Mouse (Mus musculus): Measurements from ENCODE around the gene Ptbp1.

Gene Ptbp1

GRCm38 (mm10) chr10:79860079-79860911 is 6.1 kb downstream of the Ptbp1 start:
- DNase-seq = no peak

DNA sequence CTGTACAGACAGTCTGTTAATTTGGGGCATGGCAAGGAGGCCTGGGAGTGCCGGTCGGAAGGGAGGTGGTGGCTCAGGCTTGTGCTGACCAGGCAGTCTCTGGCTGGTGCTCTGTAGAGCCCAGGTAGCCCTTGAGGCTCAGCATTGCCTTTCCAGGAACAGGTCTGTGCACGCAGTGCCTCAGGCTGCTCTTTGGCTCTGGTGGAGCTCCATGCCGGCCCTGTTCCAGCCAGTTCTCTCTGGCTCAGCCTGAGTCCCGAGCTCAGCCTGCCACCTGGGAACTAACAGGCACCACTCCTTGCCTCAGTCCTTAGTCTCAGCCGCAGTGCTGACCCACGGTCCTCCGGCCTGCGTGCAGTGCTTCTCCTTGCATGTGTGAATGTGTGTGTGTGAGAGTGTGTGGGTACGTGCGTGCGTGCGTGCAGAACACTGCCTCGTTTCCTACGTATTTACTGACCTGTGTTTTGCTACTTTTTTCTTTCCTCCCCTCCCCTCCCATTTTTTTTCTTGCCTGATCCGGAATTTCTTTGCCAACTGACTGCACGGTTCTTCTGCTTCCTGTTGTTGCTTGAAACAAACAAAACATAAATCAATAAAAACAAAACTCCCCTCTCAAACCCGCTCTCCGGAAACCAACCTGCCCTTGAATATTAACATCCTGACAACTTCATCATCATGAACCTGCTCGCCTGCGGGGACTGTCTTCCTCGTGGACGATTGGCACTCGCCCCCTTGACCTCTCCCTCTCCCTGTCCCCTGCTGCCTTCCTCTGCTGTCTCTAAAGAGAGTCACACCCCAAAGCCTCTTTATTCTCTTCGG is 7.2 kb downstream of the Ptbp1 start:
- no peak for DNase-seq

DNA sequence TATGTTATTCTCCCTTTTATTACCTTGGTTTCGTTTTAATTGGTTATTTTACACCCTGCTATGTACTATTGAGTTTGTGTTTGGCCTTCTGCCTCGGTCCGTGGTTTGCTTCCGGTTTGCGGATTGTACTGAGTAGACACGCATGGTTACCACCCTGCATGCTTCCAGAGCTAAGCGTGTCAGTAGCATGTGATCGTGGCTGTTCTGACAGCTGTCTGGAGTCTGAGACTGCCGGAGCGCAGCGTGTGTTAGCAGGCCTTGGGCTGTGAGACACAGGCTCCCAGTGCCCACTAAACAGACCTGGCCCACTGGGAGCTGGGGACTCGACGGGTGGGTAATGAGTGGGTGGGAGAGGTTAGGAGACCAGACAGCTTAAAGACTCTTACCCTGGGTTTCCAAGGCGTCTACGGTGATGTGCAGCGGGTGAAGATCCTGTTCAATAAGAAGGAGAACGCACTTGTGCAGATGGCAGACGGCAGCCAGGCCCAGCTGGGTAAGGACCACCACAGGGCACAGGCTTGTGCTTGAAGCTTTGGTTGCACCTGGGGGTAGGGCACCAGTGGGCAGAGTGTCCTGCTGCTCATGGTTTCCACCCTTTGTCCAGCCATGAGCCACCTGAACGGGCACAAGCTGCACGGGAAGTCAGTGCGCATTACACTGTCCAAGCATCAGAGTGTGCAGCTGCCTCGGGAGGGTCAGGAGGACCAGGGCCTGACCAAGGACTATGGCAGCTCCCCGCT is 8.0 kb downstream of the Ptbp1 start:
- DNase-seq = no peak

GRCm38 (mm10) chr10:79862925-79863324 is 8.7 kb downstream of the Ptbp1 start:
- DNase-seq = no peak

DNA sequence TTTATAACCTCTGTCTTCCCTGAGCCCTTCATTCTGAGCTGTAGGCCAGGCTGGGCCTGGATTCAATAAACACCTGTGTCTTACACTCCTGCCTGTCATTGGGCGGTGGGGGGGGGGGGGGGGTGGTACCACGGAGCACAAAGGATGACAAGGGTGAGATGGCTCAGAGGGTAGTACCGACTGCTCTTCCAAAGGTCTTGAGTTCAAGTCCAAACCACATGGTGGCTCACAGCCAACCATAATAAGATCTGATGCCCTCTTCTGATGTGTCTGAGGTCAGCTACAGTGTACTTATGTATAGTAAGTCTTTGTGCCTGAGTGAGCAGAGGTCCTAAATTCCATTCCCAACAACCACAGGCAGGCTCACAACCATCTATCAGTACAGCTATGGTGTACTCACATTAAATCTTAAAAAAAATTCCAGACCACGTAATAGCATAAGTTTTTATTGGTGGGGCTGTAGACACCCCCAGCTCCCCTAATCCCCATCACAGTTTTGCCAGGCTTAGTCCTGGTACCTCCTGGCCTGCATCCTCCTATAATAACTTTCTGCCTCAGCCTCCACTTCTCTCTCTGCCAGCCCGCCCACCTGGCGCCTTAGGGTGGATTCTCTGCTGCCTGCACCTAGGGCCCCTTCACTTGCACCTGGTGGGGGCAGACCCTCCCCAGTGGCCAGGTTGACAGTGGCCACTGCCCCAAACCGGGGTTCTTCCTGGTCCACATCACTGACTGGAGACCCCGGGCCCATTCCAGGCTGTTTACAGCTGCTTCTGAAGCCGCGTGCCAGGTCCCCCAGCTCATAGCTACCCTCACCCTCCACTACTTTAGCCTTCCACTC is 10.3 kb downstream of the Ptbp1 start:
- no peak for DNase-seq

DNA sequence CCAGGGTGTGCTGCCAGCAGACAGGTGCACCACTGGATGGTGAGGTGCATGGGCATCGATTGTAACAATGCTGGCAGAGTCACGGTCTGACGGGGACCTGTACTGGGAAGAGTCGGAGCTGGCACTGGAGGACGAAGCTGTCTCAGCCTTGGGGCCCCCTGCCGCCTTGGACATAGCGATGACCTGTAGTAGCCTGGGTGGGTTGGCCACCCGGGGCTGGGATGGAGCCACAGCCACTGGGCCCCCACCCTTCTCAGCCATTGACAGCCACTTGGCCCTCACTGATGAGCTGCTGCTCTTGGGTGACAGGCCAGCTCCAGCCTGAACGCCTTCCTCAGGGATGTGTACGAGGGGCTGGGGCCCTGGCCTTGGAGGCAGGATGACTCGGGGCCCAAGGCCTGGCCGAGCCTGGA is 11.0 kb downstream of the Ptbp1 start:
- no peak for DNase-seq

GRCm38 (mm10) chr10:79865801-79866295 is 11.6 kb downstream of the Ptbp1 start:
- DNase-seq = no peak

DNA sequence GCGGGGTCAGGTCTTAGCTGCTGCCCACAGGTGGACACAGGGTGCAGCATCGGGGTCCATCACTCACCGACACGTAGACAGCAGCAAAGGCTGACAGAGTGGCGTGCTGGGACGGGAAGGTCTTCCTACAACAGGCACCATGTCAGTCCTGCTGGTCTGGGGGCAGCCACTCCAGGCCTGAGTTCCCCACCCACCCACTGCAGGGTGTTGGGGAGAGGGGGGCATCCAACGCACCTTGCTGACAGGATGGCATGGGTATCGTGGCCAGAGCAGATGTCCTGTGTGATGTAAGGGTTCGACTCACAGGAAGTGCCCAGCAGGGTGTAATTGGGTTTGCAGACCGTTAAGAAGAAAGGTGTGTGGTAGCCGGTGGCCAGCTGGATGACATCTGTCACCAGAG is 12.4 kb downstream of the Ptbp1 start:
- DNase-seq = no peak

DNA sequence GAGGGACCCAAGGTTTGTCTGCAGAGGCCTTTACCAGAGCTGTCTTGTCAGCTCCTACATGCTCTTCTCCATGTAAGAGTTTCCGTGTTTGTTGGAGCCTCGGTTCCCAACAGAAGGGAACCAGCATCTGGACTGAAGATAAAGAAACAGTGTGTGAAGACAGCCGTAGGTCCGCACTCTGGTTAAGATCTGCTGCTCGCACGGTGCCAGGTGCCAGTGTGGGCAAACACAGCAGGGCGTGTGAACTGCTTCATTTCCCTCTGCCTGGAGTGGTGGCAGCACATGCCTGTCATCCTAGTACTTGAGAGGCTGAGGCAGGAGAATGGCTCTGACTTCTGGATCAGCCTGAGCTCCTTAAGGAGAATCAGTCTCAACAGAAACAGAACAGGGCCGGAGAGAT is 17.6 kb downstream of the Ptbp1 start:
- DNase-seq = no peak

- no peak for DNase-seq
These were observed 18.6 kb downstream of the Ptbp1 start for GRCm38 (mm10) chr10:79872862-79873261.

DNA sequence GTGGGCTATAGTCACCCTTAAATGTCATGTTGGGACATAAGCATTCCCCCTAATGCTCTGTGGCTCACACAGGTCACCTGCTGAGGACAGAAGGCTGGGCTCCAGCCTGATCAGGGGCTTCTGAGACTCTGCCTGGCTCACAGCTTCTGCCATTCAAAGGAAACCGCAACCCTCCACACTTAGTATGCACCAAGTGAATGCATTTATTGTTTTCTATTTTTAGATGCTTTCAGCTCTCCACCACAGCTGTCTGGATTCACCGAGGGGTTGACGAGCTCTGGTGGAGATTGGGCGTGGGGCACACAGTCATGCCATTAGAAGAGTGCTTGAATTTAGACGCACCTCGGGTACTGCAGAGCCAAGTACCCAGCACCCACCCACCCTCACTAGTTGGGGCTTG is 19.1 kb downstream of the Ptbp1 start:
- DNase-seq = no peak

- no peak for DNase-seq
These were observed 19.6 kb downstream of the Ptbp1 start for GRCm38 (mm10) chr10:79873715-79874289.

GRCm38 (mm10) chr10:79874290-79874862 is 20.1 kb downstream of the Ptbp1 start, which contains the start of the genes Prtn3 and Plppr3:
Prtn3 (plus strand) TSS chr10:79874476.
Plppr3 (minus strand) TSS chr10:79874634.
- no peak for DNase-seq

- no peak for DNase-seq
These were observed 22.9 kb downstream of the Ptbp1 start for GRCm38 (mm10) chr10:79877174-79877573.

DNA sequence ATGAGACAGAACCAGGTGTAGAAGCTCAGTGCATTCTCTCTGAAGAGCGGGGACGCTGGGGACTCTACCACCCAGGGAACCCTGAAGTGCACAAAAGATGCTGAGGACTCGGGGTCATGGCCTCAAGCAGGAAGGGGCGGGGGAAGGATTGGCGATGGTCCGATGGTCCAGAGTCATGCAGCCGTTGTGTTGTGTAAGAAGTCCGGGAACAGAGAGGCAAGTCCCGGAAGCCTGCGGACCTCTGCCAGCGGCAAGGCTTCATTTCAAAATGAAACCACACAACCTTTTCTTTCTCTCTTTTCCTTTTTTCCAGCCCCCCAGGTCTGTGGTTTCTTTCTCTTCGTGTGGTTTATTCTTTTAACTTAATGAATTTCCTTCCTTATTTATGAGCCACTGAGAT is 23.5 kb downstream of the Ptbp1 start:
- peak; percentile 54 for DNase-seq

DNA sequence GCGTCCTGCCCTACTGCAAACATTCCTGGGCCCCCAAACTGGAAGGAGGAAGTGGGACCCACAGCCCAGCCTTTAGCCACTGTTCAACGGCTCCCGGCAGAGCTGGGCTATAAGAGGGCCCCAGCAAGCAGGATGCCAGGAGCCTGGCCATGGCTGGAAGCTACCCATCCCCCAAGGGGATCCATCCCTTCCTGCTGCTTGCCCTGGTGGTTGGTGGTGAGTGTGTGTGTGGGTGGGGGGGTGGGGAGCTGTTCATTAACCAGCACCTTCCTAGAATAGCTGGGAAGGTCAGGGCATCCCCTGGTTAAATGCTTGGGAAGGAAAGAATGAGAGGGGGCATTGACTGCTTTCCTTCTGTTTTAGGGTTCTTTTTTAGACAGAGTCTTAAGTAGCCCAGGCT is 25.3 kb downstream of the Ptbp1 start:
- DNase-seq = no peak

GRCm38 (mm10) chr10:79880721-79881120 is 26.5 kb downstream of the Ptbp1 start:
- no peak for DNase-seq

DNA sequence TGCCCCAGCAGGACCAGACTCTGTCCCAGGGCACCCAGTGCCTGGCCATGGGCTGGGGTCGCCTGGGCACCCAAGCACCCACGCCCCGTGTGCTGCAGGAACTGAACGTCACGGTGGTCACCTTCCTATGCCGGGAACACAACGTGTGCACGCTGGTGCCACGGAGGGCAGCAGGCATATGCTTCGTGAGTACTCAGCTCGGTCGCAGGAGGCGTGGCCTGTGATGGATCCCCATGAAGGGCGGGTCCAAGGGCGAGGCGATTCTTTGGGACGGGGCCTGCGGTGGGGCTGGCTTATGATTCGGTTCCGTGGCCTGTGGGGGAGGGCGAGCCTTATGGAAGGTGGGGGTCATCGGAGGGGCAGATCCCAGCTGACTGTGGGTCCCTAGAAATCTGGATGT is 27.8 kb downstream of the Ptbp1 start:
- peak; percentile 38 for DNase-seq

DNA sequence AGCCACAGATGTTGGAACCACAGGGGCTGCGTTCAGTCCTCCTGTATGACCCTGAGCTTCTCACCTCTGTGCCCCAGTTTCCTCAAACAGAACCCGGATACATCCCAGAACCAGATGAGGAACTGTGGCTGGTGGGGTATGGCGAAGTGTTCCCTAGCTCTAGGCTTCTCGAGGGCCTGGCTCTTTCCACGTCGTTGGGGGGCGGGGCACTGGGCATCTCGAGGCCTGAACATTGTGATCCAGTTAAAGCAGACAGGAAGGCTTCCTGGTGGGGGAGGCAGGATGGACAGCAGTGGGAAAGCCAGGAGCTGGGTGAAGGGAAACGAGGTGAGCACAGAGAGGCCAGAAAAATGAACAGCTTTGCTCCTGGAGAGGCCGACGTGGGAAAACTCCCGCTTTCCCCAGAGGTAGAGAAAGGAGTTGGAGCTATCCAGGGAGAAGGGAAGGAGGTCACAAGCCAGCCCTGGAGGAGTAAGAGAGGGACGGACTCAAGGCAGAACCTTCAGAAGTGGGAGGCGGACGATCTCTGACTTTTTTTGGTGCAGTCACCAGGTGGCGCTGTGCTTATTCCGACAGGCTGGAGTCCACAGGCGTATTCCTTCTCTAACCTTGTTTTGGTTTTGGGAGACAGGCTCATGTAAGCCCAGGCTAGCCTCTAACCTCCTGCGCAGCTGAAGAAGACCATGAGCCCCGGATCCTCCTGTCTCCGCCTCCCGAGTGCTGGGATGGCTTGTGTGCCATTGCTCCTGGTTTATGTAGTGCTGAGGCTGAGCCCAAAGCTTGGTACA is 29.3 kb downstream of the Ptbp1 start:
- peak; percentile 89 for DNase-seq

- peak; percentile 78 for DNase-seq
These were observed 30.2 kb downstream of the Ptbp1 start for GRCm38 (mm10) chr10:79884446-79884845.
